Mouse (Mus musculus): ENCODE data around the gene Mcpt1.
"Not testable (repeated sequence)": the region's sequence is repeated elsewhere in the genome, so short reads cannot be mapped to it uniquely, and the experiment has no call there.

GRCm38 (mm10) chr14:56030395-56030794 is 12.6 kb downstream of the Mcpt1 start, which contains the start of gene Mcpt9:
- TF ChIP-seq POLR2A (IDR thresholded peaks at IDR 0.05; ENCODE audit: borderline replicate concordance, low read depth, low read length); CTCF (IDR thresholded peaks at IDR 0.05; ENCODE audit: low read depth, low read length): not testable (repeated sequence)

All from bone marrow macrophage, adult 2 months (primary cell).